In genomic region chr11:95837059-95837458, GRCm38 (mm10) we compare ENCODE assay signal across 8 mouse cellular contexts. TPM values are rescaled to one million over a fixed set of nuclear protein-coding genes. Genes with fewer than 3 reads are reported as not detected.
DNase-seq lines count a peak whose midpoint lies in the region; ATAC-seq and TF ChIP-seq lines count a peak whose summit lies in the region.

Gngt2 (plus strand) TSS chr11:95837216.

- H3K27ac ChIP-seq in forebrain, embryonic 10.5 days, result 0 out of 2 replicates have a peak within 1 kb of the TSS, but pooled peaks have one; percentile 1
- H3K27ac ChIP-seq in forebrain, embryonic 15.5 days (replicated peaks), result no peak within 1 kb of the TSS
- H3K27ac ChIP-seq in CH12.LX (ENCODE audit: insufficient read depth, low read depth), result peak within 1 kb of the TSS; percentile 85; the same call in 1 of the 2 replicates
- peak within 1 kb of the TSS; percentile 70 for H3K27ac ChIP-seq in heart, postnatal 0 days (ENCODE audit: low read depth)
- H3K27ac ChIP-seq in limb, embryonic 15.5 days, result peak within 1 kb of the TSS; percentile 34

- no peak for ATAC-seq in forebrain, embryonic 15.5 days (replicated peaks)
- ATAC-seq in heart, postnatal 0 days (ENCODE audit: insufficient read depth, low read depth), result peak; percentile 33
- ATAC-seq in limb, embryonic 15.5 days (ENCODE audit: insufficient number of reproducible peaks, low FRiP score, low TSS enrichment, low read depth), result no peak

- H3K27me3 ChIP-seq in forebrain, embryonic 10.5 days (ENCODE audit: poor library complexity, severe bottlenecking), result peaks cover 83% of the 10 kb centered on the region
- H3K27me3 ChIP-seq in forebrain, embryonic 15.5 days, result peaks cover 57% of the 10 kb centered on the region
- no peaks in the 10 kb centered on the region for H3K27me3 ChIP-seq in CH12.LX (replicated peaks)
- peaks cover 16% of the 10 kb centered on the region for H3K27me3 ChIP-seq in heart, postnatal 0 days (ENCODE audit: control insufficient read depth, insufficient read depth, low read length)
- peaks cover 59% of the 10 kb centered on the region for H3K27me3 ChIP-seq in limb, embryonic 15.5 days

- H3K4me1 ChIP-seq in forebrain, embryonic 10.5 days, result peaks cover 43% of the 10 kb centered on the region
- H3K4me1 ChIP-seq in forebrain, embryonic 15.5 days, result peaks cover 29% of the 10 kb centered on the region
- H3K4me1 ChIP-seq in CH12.LX (ENCODE audit: control insufficient read depth in 1 of 2, insufficient read depth in 2 of 2), result peaks cover 50 to 92% of the 10 kb centered on the region in 2 experiments
- H3K4me1 ChIP-seq in heart, postnatal 0 days (ENCODE audit: control insufficient read depth, insufficient read depth), result peaks cover 44% of the 10 kb centered on the region
- peaks cover 58% of the 10 kb centered on the region for H3K4me1 ChIP-seq in limb, embryonic 15.5 days

- H3K79me2 ChIP-seq in CH12.LX (replicated peaks; ENCODE audit: control insufficient read depth, extremely low read depth, insufficient read depth, poor library complexity, severe bottlenecking), result peaks cover 39% of the 10 kb centered on the region

- no peak within 1 kb of the TSS for H3K4me2 ChIP-seq in forebrain, embryonic 15.5 days (replicated peaks)
- H3K4me2 ChIP-seq in CH12.LX (ENCODE audit: insufficient read depth, low read depth, poor library complexity, severe bottlenecking), result peak within 1 kb of the TSS; percentile 82
- peak within 1 kb of the TSS; percentile 58 for H3K4me2 ChIP-seq in heart, postnatal 0 days (ENCODE audit: low read depth, low read length)
- H3K4me2 ChIP-seq in limb, embryonic 15.5 days, result 0 out of 2 replicates have a peak within 1 kb of the TSS, but pooled peaks have one; percentile 6

- WGBS in forebrain, embryonic 10.5 days, result 89% methylated on average over 10 of the region's 10 CpGs
- WGBS in forebrain, embryonic 15.5 days, result 56% methylated on average over 10 of the region's 10 CpGs
- 10% methylated on average over 10 of the region's 10 CpGs for WGBS in heart, postnatal 0 days
- WGBS in limb, embryonic 15.5 days, result 37% methylated on average over 10 of the region's 10 CpGs

- TF ChIP-seq RAD21 in CH12.LX (IDR thresholded peaks at IDR 0.05; ENCODE audit: low read depth, low read length), result no peak

- H3K9me3 ChIP-seq in forebrain, embryonic 10.5 days, result no peaks in the 10 kb centered on the region
- H3K9me3 ChIP-seq in forebrain, embryonic 15.5 days, result no peaks in the 10 kb centered on the region
- H3K9me3 ChIP-seq in CH12.LX (replicated peaks; ENCODE audit: low read length), result no peaks in the 10 kb centered on the region
- no peaks in the 10 kb centered on the region for H3K9me3 ChIP-seq in heart, postnatal 0 days (replicated peaks; ENCODE audit: control insufficient read depth, low read length)
- H3K9me3 ChIP-seq in limb, embryonic 15.5 days, result no peaks in the 10 kb centered on the region

- TF ChIP-seq CTCF in CH12.LX (conservative IDR thresholded peaks at IDR 0.05 in 1 of 2, IDR thresholded peaks at IDR 0.05 in 1 of 2; ENCODE audit: low read depth in 2 of 2, low read length in 2 of 2), result no peak
- TF ChIP-seq CTCF in heart, postnatal 0 days (IDR thresholded peaks at IDR 0.05; ENCODE audit: low read depth), result no peak

- H3K4me3 ChIP-seq in forebrain, embryonic 10.5 days, result no peak within 1 kb of the TSS
- H3K4me3 ChIP-seq in forebrain, embryonic 15.5 days, result no peak within 1 kb of the TSS
- peak within 1 kb of the TSS in 2 of 3 experiments; percentile 4 to 40 for H3K4me3 ChIP-seq in CH12.LX (replicated peaks in 1 of 3; ENCODE audit: low read depth in 2 of 3, low read length in 2 of 3, poor library complexity in 1 of 3)
- H3K4me3 ChIP-seq in heart, postnatal 0 days (ENCODE audit: low read depth, low read length), result peak within 1 kb of the TSS; percentile 14; the same call in 1 of the 2 replicates
- H3K4me3 ChIP-seq in limb, embryonic 15.5 days, result no peak within 1 kb of the TSS

- TF ChIP-seq EP300 in CH12.LX (IDR thresholded peaks at IDR 0.05; ENCODE audit: low read length), result no peak
- no peak for TF ChIP-seq EP300 in heart, postnatal 0 days (IDR thresholded peaks at IDR 0.05; ENCODE audit: low read depth)

- H3K9ac ChIP-seq in forebrain, embryonic 15.5 days (replicated peaks), result no peak within 1 kb of the TSS
- H3K9ac ChIP-seq in CH12.LX (ENCODE audit: insufficient read depth, low read depth), result peak within 1 kb of the TSS; percentile 29; the same call in 1 of the 2 replicates
- H3K9ac ChIP-seq in heart, postnatal 0 days (replicated peaks; ENCODE audit: low read depth, low read length), result no peak within 1 kb of the TSS
- H3K9ac ChIP-seq in limb, embryonic 15.5 days, result no peak within 1 kb of the TSS

- no peak for DNase-seq in forebrain, embryonic 10.5 days (ENCODE audit: extremely low spot score, low spot score)
- DNase-seq in CH12.LX (ENCODE audit: extremely low read depth), result no peak
- DNase-seq in cerebellum, postnatal 36 days, result peak; percentile 55 to 56
- DNase-seq in heart, postnatal 0 days (ENCODE audit: low spot score), result peak; percentile 67
- peak; percentile 62 for DNase-seq in ovary, postnatal 14 days (ENCODE audit: low spot score)
- no peak for DNase-seq in frontal cortex, postnatal 10 days (ENCODE audit: low spot score in 2 of 2)

- dilution Hi-C loops in CH12.LX (cut with MboI; ENCODE audit: extremely low pct_ligation_motif_present, extremely low pct_unique_long_range_greater_than_20kb, low sequenced_read_pairs), result no loop called here

- no peaks in the 10 kb centered on the region for H3K36me3 ChIP-seq in forebrain, embryonic 10.5 days (replicated peaks)
- no peaks in the 10 kb centered on the region for H3K36me3 ChIP-seq in forebrain, embryonic 15.5 days
- peaks cover 33 to 43% of the 10 kb centered on the region in 2 experiments for H3K36me3 ChIP-seq in CH12.LX (replicated peaks in 1 of 2; ENCODE audit: control insufficient read depth in 1 of 2, insufficient read depth in 1 of 2, low read length in 1 of 2)
- H3K36me3 ChIP-seq in heart, postnatal 0 days (replicated peaks; ENCODE audit: control insufficient read depth, insufficient read depth, low read length), result peaks cover 13% of the 10 kb centered on the region
- no peaks in the 10 kb centered on the region for H3K36me3 ChIP-seq in limb, embryonic 15.5 days

- in situ Hi-C loops in CH12.LX (cut with MboI; ENCODE audit: low pct_ligation_motif_present, low pct_unique_long_range_greater_than_20kb, low sequenced_read_pairs), result no loop called here

- TF ChIP-seq POLR2A in CH12.LX (IDR thresholded peaks at IDR 0.05; ENCODE audit: low read depth, low read length), result no peak

TF ChIP-seq in CH12.LX, 34 proteins besides CTCF, POLR2A, EP300 and RAD21:
- TF ChIP-seq HCFC1 (IDR thresholded peaks at IDR 0.05; ENCODE audit: low read depth, low read length), result no peak
- TF ChIP-seq MAFK (IDR thresholded peaks at IDR 0.05; ENCODE audit: insufficient replicate concordance, low read length), result no peak
- TF ChIP-seq USF1 (IDR thresholded peaks at IDR 0.05; ENCODE audit: low read depth, low read length), result no peak
- TF ChIP-seq ZMIZ1 (IDR thresholded peaks at IDR 0.05; ENCODE audit: low read depth, low read length), result no peak
- no peak for TF ChIP-seq ZNF384 (IDR thresholded peaks at IDR 0.05; ENCODE audit: low read depth, low read length)
- no peak for TF ChIP-seq JUND (conservative IDR thresholded peaks at IDR 0.05; ENCODE audit: low read depth, low read length)
- no peak for TF ChIP-seq TCF12 (IDR thresholded peaks at IDR 0.05; ENCODE audit: low read depth, low read length)

RNA-seq across cellular contexts. Expression of gene Gngt2, which starts in this region (rescaled TPM):
- 6.7 and 7.3 TPM in 2 replicates for polyA plus RNA-seq in forebrain, embryonic 10.5 days (2016; fragmentation: Nextera tagmentation; extraction: Ambion mirVana)
- polyA plus RNA-seq in forebrain, embryonic 15.5 days (2015; fragmentation: Nextera tagmentation; extraction: Ambion mirVana), result 2.5 and 2.6 TPM in 2 replicates
- total RNA-seq in CH12.LX (2012; rRNA removed), result 133 and 143 TPM in 2 replicates
- total RNA-seq in CH12.LX (2014; rRNA removed), result 157 and 162 TPM in 2 replicates
- polyA plus RNA-seq in CH12.LX (2012; ENCODE audit: insufficient read length, low read depth), result 136 and 140 TPM in 2 replicates
- 0.66 and 26.8 TPM in 2 replicates for total RNA-seq in heart, postnatal 0 days (2014; rRNA removed; ENCODE audit: low replicate concordance)
- polyA plus RNA-seq in heart, postnatal 0 days (2015; fragmentation: Nextera tagmentation; extraction: Ambion mirVana), result 38.7 and 40.1 TPM in 2 replicates
- polyA plus RNA-seq in limb, embryonic 15.5 days (2015; fragmentation: Nextera tagmentation; extraction: Ambion mirVana), result 16.9 and 18.7 TPM in 2 replicates

Comparison
In these comparisons a context has a peak if more than half of its experiments do, and no peak if none do; other contexts are left out.
1. DNase-seq: peak in cerebellum, postnatal 36 days (2 of 2), heart, postnatal 0 days (single experiment) and ovary, postnatal 14 days (single experiment); none in forebrain, embryonic 10.5 days (single experiment), CH12.LX (single experiment) and frontal cortex, postnatal 10 days (0 of 2).
2. H3K4me3 ChIP-seq: peak in CH12.LX (2 of 3) and heart, postnatal 0 days (single experiment); none in forebrain, embryonic 10.5 days (single experiment), forebrain, embryonic 15.5 days (single experiment) and limb, embryonic 15.5 days (single experiment).